Mouse (Mus musculus): ENCODE measurements around the gene Ppp1r9b.

DNA sequence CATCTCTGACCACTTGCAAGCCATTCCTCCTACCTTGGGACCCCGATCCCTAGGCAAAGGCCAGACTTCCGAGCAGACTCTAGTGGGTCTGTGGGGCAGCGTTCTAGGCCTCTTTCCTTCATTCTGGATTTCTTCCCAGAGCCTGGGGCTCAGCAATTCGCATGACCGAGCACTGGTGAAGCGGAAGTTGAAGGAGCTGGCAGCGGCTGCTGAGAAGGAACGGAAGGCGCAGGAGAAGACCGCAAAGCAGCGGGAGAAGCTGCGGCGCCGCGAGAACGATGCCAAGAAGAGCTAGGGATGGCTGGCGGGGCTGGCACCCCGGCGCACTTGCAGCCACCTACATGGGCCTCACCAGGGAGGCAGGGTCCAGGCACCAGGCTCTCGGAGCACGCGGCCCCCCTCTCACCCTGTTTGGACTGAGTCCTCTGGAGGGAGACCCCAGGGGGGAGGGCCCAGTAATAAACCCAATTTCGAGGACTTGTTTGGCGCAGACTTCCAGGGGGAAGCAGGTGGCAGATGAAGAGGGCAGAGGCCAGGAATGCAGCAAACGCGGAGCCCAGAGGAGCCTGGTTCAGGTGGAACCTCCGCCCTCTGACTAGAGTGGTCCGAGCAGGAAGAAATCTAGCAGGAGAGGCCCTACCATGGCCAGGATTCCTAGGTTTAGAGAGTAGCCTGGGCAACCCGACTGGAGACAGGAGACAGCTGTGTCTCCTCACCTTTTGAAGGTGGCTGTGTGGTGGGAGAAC, 33.8 kb downstream of the Ppp1r9b start:
- TF ChIP-seq CTCF (conservative IDR thresholded peaks at IDR 0.05; ENCODE audit: low read length): no peak
- no peak for TF ChIP-seq POU5F1 (IDR thresholded peaks at IDR 0.05; ENCODE audit: borderline replicate concordance, low read length)

All from E14TG2a.4 (cell line).